26 mouse cellular contexts compared by ENCODE assay signal in genomic region chr7:58824686-58825085, GRCm38 (mm10).
"Had no signal": no experiment of that assay in that cellular context is flagged by ENCODE, and none has a peak within 500 bp of the region (broad histone marks: within the 10 kb centered on the region; RNA-seq: fewer than 3 reads in every experiment).

No protein-coding gene starts in this region.

- H3K27ac ChIP-seq: heart, adult 2 months; heart, embryonic 13.5 days; heart, embryonic 15.5 days; hindbrain, embryonic 10.5 days; hindbrain, embryonic 12.5 days; hindbrain, embryonic 14.5 days; kidney, embryonic 15.5 days; kidney, postnatal 0 days; limb, embryonic 13.5 days; limb, embryonic 15.5 days; liver, embryonic 12.5 days had no signal

- DNase-seq: gastrocnemius, postnatal 14 days; gastrocnemius, postnatal 36 days; heart, adult 11 months; heart, adult 2 months; heart, postnatal 14 days; heart, postnatal 4 days; kidney, adult 11 months; kidney, adult 2 months; kidney, adult 9 months; kidney, postnatal 14 days; kidney, postnatal 4 days; layer of hippocampus, adult 9-11 months; layer of hippocampus, postnatal 36 days; left cerebral cortex, postnatal 4 days had no signal

- H3K4me3 ChIP-seq: heart, adult 2 months; heart, embryonic 13.5 days; heart, embryonic 15.5 days; hindbrain, embryonic 10.5 days; hindbrain, embryonic 12.5 days; kidney, embryonic 15.5 days; limb, embryonic 13.5 days; limb, embryonic 15.5 days; liver, embryonic 12.5 days had no signal

- ATAC-seq: hindbrain, embryonic 16.5 days; intestine, embryonic 16.5 days; liver, embryonic 12.5 days had no signal
